Mouse (Mus musculus): Measurements from ENCODE around the gene Nphp4. TPM values are rescaled to one million over a fixed set of nuclear protein-coding genes. Genes with fewer than 3 reads are reported as not detected.
"Not testable (repeated sequence)": the region's sequence is repeated elsewhere in the genome, so short reads cannot be mapped to it uniquely, and the experiment has no call there.

Gene Nphp4
- polyA plus RNA-seq, 1 experiment from 2014 or later: 7.3 TPM

GRCm38 (mm10) chr4:152546481-152546880 is 70.0 kb downstream of the Nphp4 start:
- H3K4me1 ChIP-seq: peaks cover 16% of the 10 kb centered on the region
- H3K9me3 ChIP-seq: no peaks in the 10 kb centered on the region
- no peaks in the 10 kb centered on the region for H3K27me3 ChIP-seq
- no peak for ATAC-seq (ENCODE audit: low FRiP score)
- no peak overlapping the region for H3K4me3 ChIP-seq (replicated peaks)
- no peak overlapping the region for H3K27ac ChIP-seq
- WGBS: 55% methylated on average over 8 of the region's 8 CpGs
- H3K36me3 ChIP-seq (replicated peaks): peaks cover 14% of the 10 kb centered on the region
- H3K9ac ChIP-seq: no peak overlapping the region
- no peak overlapping the region for H3K4me2 ChIP-seq

GRCm38 (mm10) chr4:152547886-152548663 is 71.6 kb downstream of the Nphp4 start:
- Histone ChIP-seq H3K27ac (peak overlapping the region; percentile 19; the same call in 1 of the 2 replicates), H3K4me1 (peaks cover 16% of the 10 kb centered on the region), H3K27me3 (no peaks in the 10 kb centered on the region), H3K4me2 (peak overlapping the region; percentile 15; the same call in 1 of the 2 replicates), H3K4me3 (replicated peaks) (no peak overlapping the region), H3K36me3 (replicated peaks) (peaks cover 2% of the 10 kb centered on the region; the same call in 1 of the 2 replicates), H3K9ac (0 out of 2 replicates have a peak overlapping the region, but pooled peaks have one; percentile 17), H3K9me3 (no peaks in the 10 kb centered on the region)
- ATAC-seq (ENCODE audit: low FRiP score): no peak
- 37% methylated on average over 37 of the region's 37 CpGs for WGBS

- peaks cover 2% of the 10 kb centered on the region; the same call in 1 of the 2 replicates for H3K36me3 ChIP-seq (replicated peaks)
- WGBS: 92% methylated on average over 18 of the region's 18 CpGs
- H3K4me3 ChIP-seq (replicated peaks): no peak overlapping the region
- ATAC-seq (ENCODE audit: low FRiP score): no peak
- no peaks in the 10 kb centered on the region for H3K9me3 ChIP-seq
- H3K4me1 ChIP-seq: peaks cover 16% of the 10 kb centered on the region
- no peak overlapping the region for H3K27ac ChIP-seq
- H3K27me3 ChIP-seq: no peaks in the 10 kb centered on the region
- H3K4me2 ChIP-seq: no peak overlapping the region
- H3K9ac ChIP-seq: no peak overlapping the region
Measured at GRCm38 (mm10) chr4:152549507-152550202, 73.1 kb downstream of the Nphp4 start.

GRCm38 (mm10) chr4:152550203-152550549 is 73.7 kb downstream of the Nphp4 start:
- Histone ChIP-seq H3K9me3 (no peaks in the 10 kb centered on the region), H3K27ac (no peak overlapping the region), H3K4me2 (no peak overlapping the region), H3K9ac (no peak overlapping the region), H3K27me3 (no peaks in the 10 kb centered on the region), H3K4me3 (replicated peaks) (no peak overlapping the region), H3K36me3 (replicated peaks) (peaks cover under 1% of the 10 kb centered on the region; the same call in 1 of the 2 replicates), H3K4me1 (peaks cover 16% of the 10 kb centered on the region)
- 93% methylated on average over 6 of the region's 6 CpGs for WGBS
- no peak for ATAC-seq (ENCODE audit: low FRiP score)

- H3K4me2 ChIP-seq: no peak overlapping the region
- no peak overlapping the region for H3K4me3 ChIP-seq (replicated peaks)
- no peak for ATAC-seq (ENCODE audit: low FRiP score)
- no peak overlapping the region for H3K9ac ChIP-seq
- no peaks in the 10 kb centered on the region for H3K9me3 ChIP-seq
- H3K27ac ChIP-seq: no peak overlapping the region
- peaks cover 14% of the 10 kb centered on the region for H3K4me1 ChIP-seq
- no peaks in the 10 kb centered on the region for H3K36me3 ChIP-seq (replicated peaks)
- no peaks in the 10 kb centered on the region for H3K27me3 ChIP-seq
- WGBS: 92% methylated on average over 8 of the region's 8 CpGs
Measured at GRCm38 (mm10) chr4:152553582-152554285, 77.2 kb downstream of the Nphp4 start.

- ATAC-seq (ENCODE audit: low FRiP score): no peak
- peaks cover 14% of the 10 kb centered on the region for H3K4me1 ChIP-seq
- no peaks in the 10 kb centered on the region for H3K36me3 ChIP-seq (replicated peaks)
- no peak overlapping the region for H3K9ac ChIP-seq
- 68% methylated on average over 18 of the region's 18 CpGs for WGBS
- H3K27ac ChIP-seq: no peak overlapping the region
- H3K9me3 ChIP-seq: no peaks in the 10 kb centered on the region
- no peaks in the 10 kb centered on the region for H3K27me3 ChIP-seq
- no peak overlapping the region for H3K4me3 ChIP-seq (replicated peaks)
- H3K4me2 ChIP-seq: no peak overlapping the region
Measured at GRCm38 (mm10) chr4:152554421-152554820, 77.9 kb downstream of the Nphp4 start.

- H3K9ac ChIP-seq; H3K36me3 ChIP-seq (replicated peaks); ATAC-seq (ENCODE audit: low FRiP score); H3K4me3 ChIP-seq (replicated peaks); H3K27me3 ChIP-seq; H3K27ac ChIP-seq; H3K9me3 ChIP-seq; H3K4me2 ChIP-seq: not testable (repeated sequence)
- peaks cover 24% of the 10 kb centered on the region for H3K4me1 ChIP-seq
- WGBS: 78% methylated on average over 3 of the region's 3 CpGs
Measured at GRCm38 (mm10) chr4:152555806-152556205, 79.3 kb downstream of the Nphp4 start.

GRCm38 (mm10) chr4:152558246-152558645 is 81.7 kb downstream of the Nphp4 start:
- Histone ChIP-seq H3K9ac (peak overlapping the region; percentile 17; the same call in 1 of the 2 replicates), H3K27ac (peak overlapping the region; percentile 43; the same call in 1 of the 2 replicates), H3K9me3 (no peaks in the 10 kb centered on the region), H3K27me3 (no peaks in the 10 kb centered on the region), H3K4me3 (replicated peaks) (no peak overlapping the region), H3K4me1 (peaks cover 24% of the 10 kb centered on the region), H3K4me2 (0 out of 2 replicates have a peak overlapping the region, but pooled peaks have one; percentile 4), H3K36me3 (replicated peaks) (no peaks in the 10 kb centered on the region)
- 48% methylated on average over 17 of the region's 17 CpGs for WGBS
- 0 out of 2 replicates have a peak, but pooled peaks have one; percentile 36 for ATAC-seq (ENCODE audit: low FRiP score)

- Histone ChIP-seq H3K9ac (no peak overlapping the region), H3K9me3 (no peaks in the 10 kb centered on the region), H3K27ac (no peak overlapping the region), H3K4me2 (no peak overlapping the region), H3K27me3 (peaks cover 18% of the 10 kb centered on the region; the same call in 1 of the 2 replicates), H3K4me3 (replicated peaks) (no peak overlapping the region), H3K36me3 (replicated peaks) (no peaks in the 10 kb centered on the region; the same call in 1 of the 2 replicates), H3K4me1 (peaks cover 20% of the 10 kb centered on the region; the same call in 1 of the 2 replicates)
- no peak for ATAC-seq (ENCODE audit: low FRiP score)
- WGBS: 82% methylated on average over 4 of the region's 4 CpGs
Measured at GRCm38 (mm10) chr4:152568006-152568405, 91.5 kb downstream of the Nphp4 start.

GRCm38 (mm10) chr4:152568662-152569395 is 92.3 kb downstream of the Nphp4 start:
- no peak overlapping the region for H3K4me3 ChIP-seq (replicated peaks)
- no peaks in the 10 kb centered on the region for H3K9me3 ChIP-seq
- no peaks in the 10 kb centered on the region; the same call in 1 of the 2 replicates for H3K36me3 ChIP-seq (replicated peaks)
- H3K9ac ChIP-seq: no peak overlapping the region
- peaks cover 20% of the 10 kb centered on the region; the same call in 1 of the 2 replicates for H3K4me1 ChIP-seq
- 62% methylated on average over 23 of the region's 23 CpGs for WGBS
- ATAC-seq (ENCODE audit: low FRiP score): no peak
- no peak overlapping the region for H3K27ac ChIP-seq
- peaks cover 18% of the 10 kb centered on the region; the same call in 1 of the 2 replicates for H3K27me3 ChIP-seq
- H3K4me2 ChIP-seq: no peak overlapping the region

- ATAC-seq (ENCODE audit: low FRiP score): no peak
- Histone ChIP-seq H3K27ac (no peak overlapping the region), H3K4me1 (0 out of 2 replicates have a peak, but pooled peaks cover 3% of the 10 kb centered on the region), H3K9ac (no peak overlapping the region), H3K4me3 (replicated peaks) (no peak overlapping the region), H3K9me3 (no peaks in the 10 kb centered on the region), H3K4me2 (no peak overlapping the region), H3K27me3 (peaks cover 7% of the 10 kb centered on the region; the same call in 1 of the 2 replicates), H3K36me3 (replicated peaks) (no peaks in the 10 kb centered on the region)
- 68% methylated on average over 12 of the region's 12 CpGs for WGBS
Measured at GRCm38 (mm10) chr4:152574266-152574665, 97.8 kb downstream of the Nphp4 start.
